Mouse (Mus musculus) testis, postnatal 14 days (tissue): ENCODE data around the gene Nr5a1.

Source experiments
- DNase-seq: peaks from one replicate; pipeline ENCODE4 v3.0.0; 2021; ENCODE audit warnings: low spot score

Gene Nr5a1

GRCm38 (mm10) chr2:38705036-38705435, 9.3 kb downstream of the Nr5a1 start:
- no peak for DNase-seq

- DNase-seq, result no peak
Measured at GRCm38 (mm10) chr2:38704336-38704735, 10.0 kb downstream of the Nr5a1 start.

GRCm38 (mm10) chr2:38700177-38700576, 14.2 kb downstream of the Nr5a1 start:
- DNase-seq, result no peak

GRCm38 (mm10) chr2:38698623-38699022, 15.7 kb downstream of the Nr5a1 start:
- no peak for DNase-seq

DNA sequence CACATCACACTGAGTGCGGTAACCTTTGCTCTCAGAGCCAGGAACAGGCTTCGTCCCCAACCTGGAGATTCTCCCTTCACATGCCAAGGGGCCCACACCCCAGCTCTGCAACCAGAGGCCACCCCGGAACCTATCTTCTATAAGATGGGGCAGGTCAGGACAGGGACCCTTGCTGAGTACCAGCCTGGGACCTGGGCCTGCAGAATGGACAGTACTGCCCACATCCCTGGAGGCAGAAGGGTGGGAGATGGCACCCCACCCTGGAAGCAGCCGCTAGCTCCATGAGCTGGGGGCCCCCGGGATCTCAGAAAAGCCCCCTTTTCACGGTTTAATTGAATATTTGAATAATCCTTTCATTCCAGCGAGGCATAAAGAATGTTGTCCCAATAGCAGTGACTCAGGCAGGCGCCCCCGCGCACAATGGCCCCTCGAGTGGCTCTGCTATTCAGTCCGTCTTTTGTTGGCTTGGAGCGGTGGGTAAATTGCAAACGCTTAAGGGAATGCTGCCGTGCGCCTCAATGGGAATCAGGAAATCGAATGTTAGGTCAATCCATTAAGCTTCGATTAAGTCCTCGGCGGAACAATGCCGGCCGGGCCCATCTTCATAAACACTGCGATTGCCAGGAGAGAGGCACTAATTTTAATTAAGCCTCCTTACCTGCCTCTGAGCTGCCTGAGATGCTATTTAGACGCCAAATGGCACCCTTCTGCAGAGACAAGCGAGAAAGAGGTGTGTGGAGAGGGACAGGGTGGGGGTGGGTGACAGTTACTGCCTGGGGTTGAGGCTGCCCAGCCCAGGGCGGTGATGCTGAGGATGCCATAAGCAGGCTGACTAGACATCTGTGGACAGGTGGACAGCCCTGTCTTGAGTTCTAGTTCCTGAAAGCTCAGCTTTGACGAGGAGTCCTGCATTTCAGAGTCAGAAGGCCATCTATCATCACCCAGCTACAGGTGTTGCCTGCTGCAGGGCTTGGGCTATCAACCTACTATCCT, 16.9 kb downstream of the Nr5a1 start:
- DNase-seq, result no peak

- no peak for DNase-seq
Measured at GRCm38 (mm10) chr2:38695770-38696169, 18.6 kb downstream of the Nr5a1 start.

DNA sequence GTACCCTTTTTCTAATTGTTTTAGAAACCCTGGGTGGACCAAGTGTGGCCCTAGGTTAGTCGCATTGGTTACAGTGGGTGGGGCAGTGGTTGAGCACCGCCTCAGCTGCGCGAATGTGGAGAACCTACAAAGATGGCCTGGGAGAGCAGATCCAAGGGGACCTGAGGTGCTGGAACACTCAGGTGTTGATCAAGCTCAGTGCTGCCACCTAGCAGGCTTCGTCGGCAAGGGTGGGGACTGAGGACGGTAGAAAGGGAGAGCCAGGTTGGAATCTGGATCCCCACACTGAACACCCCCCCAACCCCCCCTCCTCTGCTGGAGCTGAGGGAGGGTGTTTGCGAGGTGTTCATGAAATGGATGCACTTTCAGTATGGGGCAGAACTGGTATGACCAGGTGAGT, 22.8 kb downstream of the Nr5a1 start:
- DNase-seq, result no peak

DNA sequence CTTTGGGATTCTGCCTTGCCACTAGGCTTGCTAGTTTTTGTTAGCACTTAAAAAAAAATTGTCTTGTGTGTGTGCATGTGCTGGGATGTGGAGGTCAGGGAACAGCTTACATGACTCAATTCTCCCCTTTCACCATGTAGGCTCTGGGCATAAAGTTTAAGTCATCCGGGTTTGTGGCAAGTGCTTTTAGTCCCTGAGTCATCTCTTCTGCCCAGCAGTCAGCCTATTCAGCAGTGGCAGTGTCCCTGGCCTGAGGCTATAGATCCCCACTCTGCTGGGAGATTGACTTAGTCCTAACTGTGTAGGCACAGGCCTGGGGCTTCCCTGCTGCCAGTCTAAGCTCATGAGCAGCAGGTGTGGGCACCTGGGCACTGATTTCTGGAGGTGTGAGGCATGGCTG, 24.5 kb downstream of the Nr5a1 start:
- DNase-seq, result no peak

DNA sequence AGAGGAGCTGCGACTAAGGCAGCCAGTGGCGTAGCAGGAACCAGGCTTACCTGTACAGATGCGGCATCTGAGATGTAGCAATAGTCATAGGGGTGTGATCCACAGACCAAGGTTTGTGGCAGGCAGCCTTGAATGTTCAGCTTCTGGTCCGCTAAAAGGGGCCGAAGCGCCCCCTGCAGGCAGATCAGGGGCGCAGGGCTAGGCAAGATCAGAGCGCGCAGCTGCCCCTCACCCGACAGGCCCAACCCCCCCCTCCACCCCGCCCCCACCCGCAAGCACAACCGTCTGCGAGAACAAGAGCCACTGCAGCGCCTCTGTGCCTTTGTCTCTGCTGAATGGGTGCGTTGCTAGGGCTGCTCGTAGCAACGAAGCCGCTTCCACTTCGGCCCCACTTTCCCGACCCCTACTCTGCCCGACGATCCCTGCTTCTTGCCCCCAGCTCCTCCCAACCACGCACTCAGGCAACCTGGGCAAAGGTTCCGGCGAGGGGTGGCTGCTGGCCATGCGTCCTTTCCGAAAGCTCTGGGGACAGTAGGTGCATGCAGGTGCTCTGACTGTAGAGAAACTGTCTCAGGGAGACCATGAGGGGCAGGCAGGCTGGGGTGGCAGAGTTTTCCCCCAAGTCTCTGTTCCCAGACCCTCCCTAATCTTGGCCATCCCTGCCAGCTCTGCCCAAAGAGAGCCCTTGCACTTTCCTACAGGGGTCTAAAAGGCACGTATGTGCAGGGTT, 25.4 kb downstream of the Nr5a1 start:
- peak; percentile 57 for DNase-seq

DNA sequence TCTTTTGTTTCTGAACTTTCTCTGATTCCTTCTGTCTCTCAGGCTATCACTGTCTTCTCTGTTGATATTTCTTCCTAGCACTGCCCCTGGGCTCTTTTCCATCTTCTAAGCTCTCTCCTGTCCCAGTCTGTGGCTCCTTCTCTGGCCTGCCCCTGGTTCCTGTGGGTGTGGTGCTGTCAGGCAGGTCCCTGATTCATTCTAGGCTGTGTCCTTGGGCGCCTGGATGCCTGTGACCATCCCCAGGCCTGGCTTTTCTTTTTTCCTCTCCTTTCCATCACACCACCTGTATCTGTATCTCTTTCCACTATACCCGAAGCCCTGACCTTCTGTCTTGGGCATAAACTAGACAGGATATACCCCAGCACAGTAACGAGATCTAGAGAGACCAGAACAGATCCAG, 28.6 kb downstream of the Nr5a1 start:
- no peak for DNase-seq

DNA sequence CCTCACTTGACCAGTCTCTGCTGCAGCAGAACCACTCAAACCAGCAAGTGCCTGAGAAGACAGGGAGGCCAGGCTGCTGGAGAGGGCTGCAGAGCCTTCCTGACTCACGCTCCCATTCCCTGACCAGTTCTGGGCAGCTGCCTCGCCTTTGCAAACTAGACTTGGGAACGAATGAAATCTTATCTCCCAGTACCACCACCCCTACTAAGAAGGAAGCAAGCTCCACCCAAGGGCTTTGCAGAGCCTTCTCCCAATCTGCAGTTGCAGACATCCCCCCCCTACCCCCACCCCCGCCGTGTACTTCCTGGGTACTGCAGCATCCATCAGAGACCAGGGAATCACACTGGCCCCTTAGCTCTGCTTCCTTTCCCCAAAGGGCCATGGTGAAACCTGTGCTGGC, 31.3 kb downstream of the Nr5a1 start:
- DNase-seq, result no peak

GRCm38 (mm10) chr2:38682209-38682608, 32.1 kb downstream of the Nr5a1 start:
- no peak for DNase-seq

DNA sequence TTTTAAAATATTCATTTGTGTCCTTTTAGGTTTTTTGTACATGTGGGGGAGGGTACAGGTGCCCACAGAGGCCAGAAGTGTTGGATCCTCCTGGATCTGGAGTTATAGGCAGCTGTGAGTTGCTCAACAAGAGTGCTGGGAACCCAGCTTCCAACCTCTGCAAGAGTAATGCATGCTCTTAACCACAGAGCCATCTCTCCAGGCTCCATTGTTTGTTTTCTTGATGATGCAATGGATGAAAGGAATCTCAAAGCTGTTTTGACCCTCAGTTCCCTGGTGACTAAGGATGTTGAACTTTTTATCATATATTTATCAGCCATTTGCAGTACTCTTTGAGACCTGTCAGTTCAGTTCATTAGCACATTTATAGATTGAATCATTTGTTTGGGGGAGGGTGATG, 35.4 kb downstream of the Nr5a1 start:
- no peak for DNase-seq

- no peak for DNase-seq
Measured at GRCm38 (mm10) chr2:38675366-38675969, 38.9 kb downstream of the Nr5a1 start.

GRCm38 (mm10) chr2:38672496-38672895, 41.8 kb downstream of the Nr5a1 start:
- no peak for DNase-seq

DNA sequence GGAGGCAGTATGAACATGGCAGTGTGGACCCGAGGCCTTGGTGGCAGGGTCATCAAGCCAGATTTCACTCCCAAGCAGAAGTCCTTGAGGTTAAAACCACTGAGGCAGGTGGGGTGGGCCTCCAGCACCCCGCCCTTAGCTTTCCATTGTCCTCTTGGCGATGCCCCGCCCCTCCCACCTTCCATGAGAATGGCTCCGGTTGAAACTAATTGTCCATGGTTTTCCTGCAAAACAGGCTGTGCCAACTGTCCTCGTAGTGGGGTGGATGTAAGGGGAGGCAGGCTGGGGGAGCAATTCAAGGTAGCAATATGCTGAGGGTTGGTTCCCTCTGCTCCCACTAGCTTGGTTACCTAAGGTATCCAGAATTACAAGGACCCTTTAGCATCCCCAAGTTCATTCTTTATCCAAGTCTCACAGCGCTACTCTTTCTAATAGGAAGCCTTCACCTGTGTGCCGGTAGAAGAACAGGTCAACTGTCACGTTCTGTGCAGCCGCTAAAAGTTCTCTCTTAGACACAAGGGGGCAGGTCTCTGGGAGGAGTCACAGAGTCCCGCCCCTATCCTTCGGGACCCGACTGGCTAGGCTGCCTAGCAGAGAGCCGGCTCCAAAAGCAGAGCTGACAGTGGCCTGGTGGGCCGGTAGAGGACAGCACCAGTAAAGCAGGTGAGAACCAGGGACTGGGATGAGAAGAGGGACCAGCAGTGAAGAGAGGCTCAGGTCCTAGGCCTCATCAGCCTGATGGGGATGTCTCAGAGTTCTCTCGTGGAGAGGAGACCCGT, 45.4 kb downstream of the Nr5a1 start:
- peak; percentile 29 for DNase-seq

GRCm38 (mm10) chr2:38661398-38661797, 52.9 kb downstream of the Nr5a1 start:
- DNase-seq, result no peak

DNA sequence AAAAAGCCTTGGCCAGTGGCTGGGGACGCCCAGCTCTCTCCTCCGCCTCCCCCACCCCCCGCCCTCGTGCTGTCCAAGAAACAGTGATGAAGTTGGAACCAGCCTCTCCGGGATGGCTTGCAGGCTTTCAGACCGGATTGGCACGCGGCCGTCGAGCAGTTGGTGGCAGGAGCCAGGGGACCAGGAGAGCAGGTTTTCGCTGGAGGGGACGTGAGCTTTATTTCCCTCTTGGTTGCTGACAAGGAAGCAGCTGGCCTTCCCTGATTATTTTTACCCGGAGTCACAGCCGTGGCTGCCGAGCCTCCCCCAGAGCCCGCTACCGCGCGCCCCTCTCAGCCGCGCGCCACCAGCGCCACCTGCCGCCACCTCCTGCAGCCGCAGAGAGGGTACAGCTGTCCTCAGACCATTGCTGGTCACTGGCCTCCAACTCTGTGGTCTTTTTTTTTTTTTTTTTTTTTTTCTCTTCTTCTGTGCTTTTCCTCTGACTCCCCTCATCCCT, 56.0 kb downstream of the Nr5a1 start:
- peak; percentile 61 for DNase-seq

GRCm38 (mm10) chr2:38653694-38654093, 60.6 kb downstream of the Nr5a1 start:
- DNase-seq, result no peak

GRCm38 (mm10) chr2:38653293-38653619, 61.1 kb downstream of the Nr5a1 start:
- no peak for DNase-seq

GRCm38 (mm10) chr2:38652565-38653292, 61.6 kb downstream of the Nr5a1 start:
- no peak for DNase-seq
